ENCODE assay signal across 8 mouse cellular contexts in genomic region chr11:101657886-101658750, GRCm38 (mm10). TPM values are rescaled to one million over a fixed set of nuclear protein-coding genes. Genes with fewer than 3 reads are reported as not detected.
A peak's percentile ranks its signal among the peaks of the same experiment; 100 is the strongest.
DNase-seq lines count a peak whose midpoint lies in the region; ATAC-seq and TF ChIP-seq lines count a peak whose summit lies in the region.
"Not testable (repeated sequence)": the region's sequence is repeated elsewhere in the genome, so short reads cannot be mapped to it uniquely, and the experiment has no call there.

No protein-coding gene starts in this region.

- not testable (repeated sequence) for H3K4me1 ChIP-seq in heart, embryonic 14.5 days (ENCODE audit: control insufficient read depth in 2 of 2, insufficient read depth in 2 of 2, low read length in 2 of 2); neural tube, embryonic 11.5 days (ENCODE audit: control insufficient read depth, insufficient read depth, low read length); stomach, postnatal 0 days (replicated peaks; ENCODE audit: control insufficient read depth, insufficient read depth)
- peaks cover 4 to 13% of the 10 kb centered on the region in 2 experiments; a peak in 3 of 4 replicates for H3K4me1 ChIP-seq in liver, embryonic 14.5 days (replicated peaks; ENCODE audit: control insufficient read depth in 2 of 2, insufficient read depth in 2 of 2, low read length in 1 of 2)

- H3K9ac ChIP-seq in heart, embryonic 14.5 days (ENCODE audit: low read length), result peak overlapping the region; percentile 80
- H3K9ac ChIP-seq in liver, embryonic 14.5 days (replicated peaks), result peak overlapping the region; percentile 56
- H3K9ac ChIP-seq in neural tube, embryonic 11.5 days (ENCODE audit: low read length), result peak overlapping the region; percentile 72
- peak overlapping the region; percentile 67 for H3K9ac ChIP-seq in stomach, postnatal 0 days (ENCODE audit: low read length)

- TF ChIP-seq EP300 in liver, embryonic 14.5 days (IDR thresholded peaks at IDR 0.05; ENCODE audit: low read depth), result peak; percentile 61
- not testable (repeated sequence) for TF ChIP-seq EP300 in stomach, postnatal 0 days (optimal IDR thresholded peaks at IDR 0.05)

- H3K27me3 ChIP-seq in heart, embryonic 14.5 days (ENCODE audit: control insufficient read depth, insufficient read depth, low read length); liver, embryonic 14.5 days (ENCODE audit: control insufficient read depth, insufficient read depth, low read length); neural tube, embryonic 11.5 days (ENCODE audit: control insufficient read depth, insufficient read depth, low read length); stomach, postnatal 0 days (ENCODE audit: control insufficient read depth, insufficient read depth, low read length): not testable (repeated sequence)

- H3K36me3 ChIP-seq in heart, embryonic 14.5 days (ENCODE audit: control insufficient read depth, insufficient read depth, low read length); liver, embryonic 14.5 days (replicated peaks; ENCODE audit: control insufficient read depth, insufficient read depth, low read depth); neural tube, embryonic 11.5 days (ENCODE audit: control insufficient read depth, insufficient read depth, low read length); stomach, postnatal 0 days (ENCODE audit: control insufficient read depth, insufficient read depth, low read length): not testable (repeated sequence)

- peak; percentile 65 for DNase-seq in c-Kit-negative CD71-positive TER-119-positive erythroid progenitor cells, embryonic 14.5 days (ENCODE audit: low read depth, low spot score)
- peak; percentile 82 for DNase-seq in fibroblast of lung, adult 2 months (ENCODE audit: low read depth)
- peak; percentile 86 for DNase-seq in kidney, postnatal 14 days
- DNase-seq in liver, embryonic 14.5 days (ENCODE audit: low read depth in 3 of 3, low spot score in 3 of 3), result peak; percentile 80 to 88 (median 85)
- peak; percentile 88 for DNase-seq in neural tube, embryonic 11.5 days (ENCODE audit: low spot score)
- DNase-seq in stomach, postnatal 0 days (ENCODE audit: low spot score), result peak; percentile 84

- not testable (repeated sequence) for TF ChIP-seq CTCF in liver, embryonic 14.5 days (IDR thresholded peaks at IDR 0.05; ENCODE audit: low read depth); stomach, postnatal 0 days (IDR thresholded peaks at IDR 0.05; ENCODE audit: low read depth)

- H3K9me3 ChIP-seq in heart, embryonic 14.5 days (ENCODE audit: control insufficient read depth, low read length); liver, embryonic 14.5 days (ENCODE audit: control insufficient read depth, low read length); neural tube, embryonic 11.5 days (ENCODE audit: control insufficient read depth, low read length); stomach, postnatal 0 days (ENCODE audit: control insufficient read depth, low read length): not testable (repeated sequence)

- H3K27ac ChIP-seq in heart, embryonic 14.5 days (replicated peaks in 1 of 2; ENCODE audit: control insufficient read depth in 1 of 2, insufficient read depth in 1 of 2, low read depth in 2 of 2, low read length in 2 of 2), result peak overlapping the region; percentile 95
- peak overlapping the region; percentile 75 for H3K27ac ChIP-seq in liver, embryonic 14.5 days
- H3K27ac ChIP-seq in neural tube, embryonic 11.5 days (ENCODE audit: low read depth, low read length), result peak overlapping the region; percentile 96
- peak overlapping the region; percentile 87 for H3K27ac ChIP-seq in stomach, postnatal 0 days (replicated peaks)

- peak; percentile 80 for ATAC-seq in CD4-positive, CD25-positive, alpha-beta regulatory T cell, adult 4 months
- peak; percentile 79 for ATAC-seq in heart, embryonic 14.5 days (ENCODE audit: insufficient number of reproducible peaks, insufficient read depth, low FRiP score, low read depth)
- ATAC-seq in liver, embryonic 14.5 days (ENCODE audit: insufficient read depth), result peak; percentile 90
- peak; percentile 91 for ATAC-seq in neural tube, embryonic 11.5 days (ENCODE audit: insufficient read depth, low FRiP score, low TSS enrichment)
- peak; percentile 90 for ATAC-seq in stomach, postnatal 0 days (ENCODE audit: low FRiP score, low TSS enrichment)

- under 1% methylated on average over 36 of the region's 40 CpGs for WGBS in heart, embryonic 14.5 days
- under 1% methylated on average over 38 of the region's 40 CpGs for WGBS in liver, embryonic 14.5 days (ENCODE audit: insufficient replicate concordance)
- WGBS in neural tube, embryonic 11.5 days, result under 1% methylated on average over 37 of the region's 40 CpGs
- whole genome bisulfite sequencing in stomach, postnatal 0 days, result under 1% methylated on average over 36 of the region's 40 CpGs

- H3K4me2 ChIP-seq in heart, embryonic 14.5 days (ENCODE audit: low read length), result peak overlapping the region; percentile 63
- H3K4me2 ChIP-seq in liver, embryonic 14.5 days (ENCODE audit: low read depth), result peak overlapping the region; percentile 47
- peak overlapping the region; percentile 37 for H3K4me2 ChIP-seq in neural tube, embryonic 11.5 days (ENCODE audit: low read depth)
- peak overlapping the region; percentile 39 for H3K4me2 ChIP-seq in stomach, postnatal 0 days (replicated peaks; ENCODE audit: low read depth)

- peak overlapping the region; percentile 25 to 32 for H3K4me3 ChIP-seq in heart, embryonic 14.5 days (ENCODE audit: control insufficient read depth in 1 of 2, insufficient read depth in 1 of 2, low read depth in 1 of 2, low read length in 2 of 2)
- not testable (repeated sequence) for H3K4me3 ChIP-seq in liver, embryonic 14.5 days (ENCODE audit: insufficient read depth in 1 of 2, low read depth in 2 of 2, low read length in 2 of 2)
- peak overlapping the region; percentile 12; the same call in 1 of the 2 replicates for H3K4me3 ChIP-seq in neural tube, embryonic 11.5 days (ENCODE audit: low read depth, low read length)
- peak overlapping the region; percentile 13; the same call in 1 of the 2 replicates for H3K4me3 ChIP-seq in stomach, postnatal 0 days (ENCODE audit: low read depth, low read length)

RNA-seq across cellular contexts. Expression of gene Arl4d, which starts 7.2 kb away (rescaled TPM):
- polyA plus RNA-seq in CD4-positive, CD25-positive, alpha-beta regulatory T cell, adult 4 months (2017; shearing (Covaris generic)), result not detected
- polyA plus RNA-seq in heart, embryonic 14.5 days (2014; fragmentation: Nextera tagmentation; extraction: Ambion mirVana), result 6.2 and 6.7 TPM in 2 replicates
- polyA plus RNA-seq in liver, embryonic 14.5 days (2012; rRNA removed), result 0.48 and 0.84 TPM in 2 replicates
- polyA plus RNA-seq in liver, embryonic 14.5 days (2014; fragmentation: Nextera tagmentation; extraction: Ambion mirVana), result 0.46 and 0.72 TPM in 2 replicates
- polyA plus RNA-seq in neural tube, embryonic 11.5 days (2014; fragmentation: Nextera tagmentation; extraction: Ambion mirVana), result 23.9 and 29.5 TPM in 2 replicates
- 9.5 and 10.0 TPM in 2 replicates for polyA plus RNA-seq in stomach, postnatal 0 days (2015; fragmentation: Nextera tagmentation; extraction: Ambion mirVana)

RNA-seq across cellular contexts. Expression of gene Rdm1, which starts 31.1 kb away (rescaled TPM):
- polyA plus RNA-seq in CD4-positive, CD25-positive, alpha-beta regulatory T cell, adult 4 months (2017; shearing (Covaris generic)), result 10 to 100 TPM; 86.2 to 93.4 TPM
- 42.4 and 48.4 TPM in 2 replicates for polyA plus RNA-seq in heart, embryonic 14.5 days (2014; fragmentation: Nextera tagmentation; extraction: Ambion mirVana)
- 3.8 and 5.7 TPM in 2 replicates for polyA plus RNA-seq in liver, embryonic 14.5 days (2012; rRNA removed)
- 9.4 and 10.4 TPM in 2 replicates for polyA plus RNA-seq in liver, embryonic 14.5 days (2014; fragmentation: Nextera tagmentation; extraction: Ambion mirVana)
- polyA plus RNA-seq in neural tube, embryonic 11.5 days (2014; fragmentation: Nextera tagmentation; extraction: Ambion mirVana), result 24.1 and 30.7 TPM in 2 replicates
- polyA plus RNA-seq in stomach, postnatal 0 days (2015; fragmentation: Nextera tagmentation; extraction: Ambion mirVana), result 18.9 and 20.9 TPM in 2 replicates

RNA-seq across cellular contexts. Expression of gene Gm11634, which starts 59.1 kb away (rescaled TPM):
- polyA plus RNA-seq in CD4-positive, CD25-positive, alpha-beta regulatory T cell, adult 4 months (2017; shearing (Covaris generic)), result not detected
- not detected in 2 replicates for polyA plus RNA-seq in heart, embryonic 14.5 days (2014; fragmentation: Nextera tagmentation; extraction: Ambion mirVana)
- polyA plus RNA-seq in liver, embryonic 14.5 days (2012; rRNA removed), result not detected in 2 replicates
- not detected in 2 replicates for polyA plus RNA-seq in liver, embryonic 14.5 days (2014; fragmentation: Nextera tagmentation; extraction: Ambion mirVana)
- polyA plus RNA-seq in neural tube, embryonic 11.5 days (2014; fragmentation: Nextera tagmentation; extraction: Ambion mirVana), result not detected in 2 replicates
- polyA plus RNA-seq in stomach, postnatal 0 days (2015; fragmentation: Nextera tagmentation; extraction: Ambion mirVana), result 0.13 TPM in 1 of 2 replicates, not detected in the other
